Mouse (Mus musculus): ENCODE data around the gene Fam161a. TPM values are rescaled to one million over a fixed set of nuclear protein-coding genes. Genes with fewer than 3 reads are reported as not detected.
A peak's percentile ranks its signal among the peaks of the same experiment; 100 is the strongest.
"Not testable (repeated sequence)": the region's sequence is repeated elsewhere in the genome, so short reads cannot be mapped to it uniquely, and the experiment has no call there.

The Fam161a gene
- total RNA-seq, 2 experiments from 2014 or later = 1.2 to 2.4 TPM

DNA sequence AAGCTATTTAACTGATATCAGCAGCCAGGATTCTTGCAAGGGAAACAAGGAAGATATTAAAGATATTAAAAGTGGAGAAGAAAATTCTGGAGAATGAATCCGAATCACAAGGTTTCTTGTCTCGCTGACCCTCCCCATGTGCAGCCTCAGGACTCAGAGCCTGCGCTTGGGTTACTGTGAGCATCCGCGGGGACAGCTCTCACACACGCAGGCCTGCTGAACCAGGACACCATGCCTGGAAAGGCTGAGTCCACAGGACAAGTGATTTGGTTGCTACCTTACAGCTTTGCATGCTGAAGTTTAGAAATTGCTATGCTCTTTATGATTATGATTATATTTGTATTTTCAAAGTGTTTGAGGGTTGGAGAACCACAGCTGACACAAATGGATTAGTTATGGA, 22.1 kb downstream of the Fam161a start:
- no peak for ATAC-seq (replicated peaks; ENCODE audit: low FRiP score, low TSS enrichment, poor library complexity, severe bottlenecking)

DNA sequence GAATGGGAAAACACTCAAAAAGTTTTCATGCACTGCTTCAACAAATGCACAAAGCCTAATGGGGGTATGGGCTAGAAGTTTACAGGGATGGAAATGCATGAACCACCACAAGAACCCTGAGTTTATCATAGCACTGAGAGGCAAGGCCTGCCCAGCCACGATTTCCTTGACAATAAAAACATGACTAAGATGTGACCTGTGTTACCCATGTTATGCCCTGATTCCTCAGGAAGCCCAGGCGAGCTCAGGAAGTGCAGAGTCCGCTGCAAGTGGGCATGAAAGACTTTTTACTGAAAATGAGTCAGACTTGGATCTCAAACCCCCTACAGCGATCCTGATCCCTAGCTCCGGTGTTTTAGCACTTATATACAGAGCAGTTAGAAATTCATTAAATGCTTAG, 39.9 kb downstream of the Fam161a start:
- ATAC-seq (replicated peaks; ENCODE audit: low FRiP score, low TSS enrichment, poor library complexity, severe bottlenecking) = no peak

DNA sequence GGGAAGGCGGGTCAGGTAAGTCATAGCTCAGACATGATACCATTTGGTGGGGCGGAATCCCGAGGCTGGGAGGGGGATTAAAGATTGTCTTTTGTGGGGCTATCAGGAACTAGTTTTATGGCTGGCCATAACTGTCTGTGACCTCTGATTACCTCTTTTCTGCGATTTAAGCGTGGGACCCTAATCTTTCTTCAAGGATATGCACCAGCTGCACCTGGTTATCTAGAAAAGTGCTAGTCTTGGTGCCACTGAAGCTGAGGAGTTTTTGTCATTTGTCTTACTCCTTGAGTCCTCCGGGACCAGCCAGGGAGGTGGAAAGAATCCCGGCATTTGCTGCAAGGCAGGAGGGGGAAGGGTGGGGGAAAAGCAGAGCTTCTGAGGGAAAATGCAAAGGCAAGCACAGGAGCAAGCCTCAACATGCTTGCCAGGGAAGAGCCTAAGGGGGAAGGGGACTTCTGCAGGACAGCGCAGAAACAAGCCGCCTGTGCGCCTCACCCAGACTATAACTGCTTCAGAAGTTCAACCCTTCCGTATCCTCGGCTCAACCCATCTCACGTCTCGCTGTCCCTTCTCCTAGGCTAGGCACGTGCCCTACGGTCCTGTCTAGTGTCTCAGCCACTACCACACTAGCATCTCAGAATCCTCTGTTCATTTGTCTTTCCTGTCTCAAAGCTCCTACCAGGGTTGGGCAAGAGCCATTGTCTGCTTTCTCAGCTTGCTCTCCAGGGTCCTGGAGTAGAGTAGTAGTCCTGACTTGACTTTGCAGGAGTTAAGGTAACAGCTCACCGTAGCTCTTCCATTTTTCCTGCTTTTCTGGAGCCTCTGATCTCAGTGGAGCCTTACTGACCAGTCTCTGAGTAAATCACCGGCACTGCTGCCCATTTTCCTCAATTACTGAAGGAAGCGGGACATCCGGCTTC, 40.6 kb downstream of the Fam161a start:
- peak; percentile 87 for ATAC-seq (replicated peaks; ENCODE audit: low FRiP score, low TSS enrichment, poor library complexity, severe bottlenecking)

DNA sequence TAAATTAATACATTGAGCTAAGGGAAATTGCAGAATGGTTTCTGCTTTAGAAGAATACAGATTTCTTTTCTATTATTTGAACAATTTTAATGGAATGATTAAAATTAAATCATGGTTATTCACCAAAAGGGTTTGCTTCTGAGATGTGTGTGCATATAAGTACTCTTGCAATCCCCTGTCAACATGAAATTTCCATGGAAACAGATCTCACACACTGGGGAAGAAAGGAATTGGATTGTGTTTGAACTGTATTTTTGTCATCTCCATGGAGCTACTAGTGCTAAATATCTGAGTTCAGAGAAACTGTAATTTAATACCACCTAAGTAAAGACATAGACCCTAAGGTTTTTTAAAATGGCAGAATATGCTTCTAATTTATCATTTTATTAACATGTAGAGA, 42.3 kb downstream of the Fam161a start:
- no peak for ATAC-seq (replicated peaks; ENCODE audit: low FRiP score, low TSS enrichment, poor library complexity, severe bottlenecking)

DNA sequence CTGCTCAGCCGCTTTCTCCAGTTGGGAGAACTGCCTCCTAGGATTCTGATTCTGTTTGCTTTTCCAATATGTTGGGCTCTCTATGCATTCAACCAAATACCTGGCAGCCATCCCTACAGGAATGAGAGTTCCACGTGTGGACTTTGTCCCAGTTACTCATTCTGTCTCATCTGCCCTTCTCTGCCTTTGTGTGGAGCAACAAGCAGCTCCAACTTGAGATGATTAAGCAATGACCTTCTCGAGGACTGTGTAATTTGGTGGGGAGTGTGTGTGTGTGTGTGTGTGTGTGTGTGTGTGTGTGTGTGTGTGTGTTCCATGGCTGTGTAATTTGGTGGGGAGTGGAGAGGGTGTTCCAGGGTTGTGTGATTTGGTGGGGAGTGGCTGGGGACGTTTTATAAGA, 45.0 kb downstream of the Fam161a start:
- ATAC-seq (replicated peaks; ENCODE audit: low FRiP score, low TSS enrichment, poor library complexity, severe bottlenecking) = no peak

DNA sequence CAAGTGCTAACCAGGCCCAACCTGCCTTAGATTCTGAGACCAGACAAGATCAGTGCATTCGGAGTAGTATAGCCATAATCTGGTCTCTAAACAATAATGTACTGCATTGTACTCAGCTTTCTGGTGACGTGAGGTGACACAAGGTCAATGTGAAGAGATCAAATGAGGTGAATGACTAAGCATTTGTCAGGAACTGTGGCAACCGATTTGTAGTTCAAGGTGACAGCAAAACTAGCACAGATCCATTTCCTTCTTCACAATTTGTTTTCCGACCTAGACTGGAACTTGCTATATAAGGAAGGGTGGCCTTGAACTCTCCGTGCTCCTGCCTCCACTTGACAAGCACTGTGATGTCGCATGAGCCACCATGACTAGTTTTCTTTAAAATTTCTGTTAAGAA, 55.8 kb downstream of the Fam161a start:
- no peak for ATAC-seq (replicated peaks; ENCODE audit: low FRiP score, low TSS enrichment, poor library complexity, severe bottlenecking)

DNA sequence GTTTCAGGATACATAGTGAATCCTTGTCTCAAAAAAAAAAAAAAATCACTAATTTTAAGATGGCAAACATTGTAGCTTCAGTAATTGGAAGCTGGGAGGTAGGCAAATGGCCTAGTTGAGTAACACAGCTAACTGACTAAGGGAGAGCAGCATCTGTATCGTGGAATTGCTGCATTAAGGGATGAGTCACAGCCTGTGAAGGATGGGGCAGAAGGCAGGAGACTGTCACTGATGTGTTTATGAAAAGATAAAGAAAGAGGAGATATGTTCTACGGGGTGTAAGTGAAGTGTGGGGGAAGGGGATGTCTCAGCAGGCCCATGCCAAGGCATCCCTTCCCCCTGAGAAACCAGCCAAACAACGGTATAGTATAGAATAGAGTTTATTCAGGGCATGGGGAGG, 56.5 kb downstream of the Fam161a start:
- ATAC-seq (replicated peaks; ENCODE audit: low FRiP score, low TSS enrichment, poor library complexity, severe bottlenecking) = no peak

DNA sequence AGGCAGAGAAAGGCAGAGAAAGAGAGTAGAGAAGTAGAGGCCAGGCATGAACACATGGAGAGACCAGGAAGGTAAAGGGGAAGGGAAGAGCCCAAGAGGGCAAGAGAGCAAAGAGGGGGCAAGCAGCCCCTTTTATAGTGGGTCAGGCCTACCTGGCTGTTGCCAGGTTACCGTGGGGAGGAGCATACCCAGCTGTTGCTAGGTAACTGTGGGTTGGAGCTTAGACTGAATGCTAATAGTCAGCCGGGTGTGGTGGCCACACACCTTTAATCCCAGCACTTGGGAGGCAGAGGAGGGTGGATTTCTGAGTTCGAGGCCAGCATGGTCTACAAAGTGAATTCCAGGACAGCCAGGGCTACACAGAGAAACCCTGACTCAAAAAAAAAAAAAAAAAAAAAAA, 56.9 kb downstream of the Fam161a start:
- not testable (repeated sequence) for ATAC-seq (replicated peaks; ENCODE audit: low FRiP score, low TSS enrichment, poor library complexity, severe bottlenecking)

DNA sequence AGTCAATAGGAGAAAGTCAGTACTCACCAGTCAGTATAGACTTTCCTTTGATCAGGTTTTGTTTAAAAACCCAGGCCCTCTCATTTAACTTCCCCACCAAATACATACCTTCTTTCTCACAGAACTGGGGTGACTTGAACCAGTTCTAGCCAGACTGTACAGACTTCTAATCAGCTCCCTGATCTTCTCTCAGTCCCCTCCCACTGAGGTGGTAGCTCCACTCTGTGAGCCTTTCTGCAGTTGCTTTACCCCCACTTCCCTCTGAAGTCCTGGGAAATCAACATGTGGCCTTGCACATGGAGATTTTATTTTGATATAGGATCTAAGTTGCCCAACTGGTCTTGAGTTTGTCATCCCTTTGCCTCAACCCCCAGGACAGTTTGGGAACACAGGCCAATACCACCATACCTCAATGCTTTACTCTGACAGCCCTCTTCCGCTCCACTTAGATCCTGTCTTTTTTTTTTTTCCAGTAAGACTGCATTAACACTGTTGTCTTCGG, 57.9 kb downstream of the Fam161a start:
- no peak for ATAC-seq (replicated peaks; ENCODE audit: low FRiP score, low TSS enrichment, poor library complexity, severe bottlenecking)

DNA sequence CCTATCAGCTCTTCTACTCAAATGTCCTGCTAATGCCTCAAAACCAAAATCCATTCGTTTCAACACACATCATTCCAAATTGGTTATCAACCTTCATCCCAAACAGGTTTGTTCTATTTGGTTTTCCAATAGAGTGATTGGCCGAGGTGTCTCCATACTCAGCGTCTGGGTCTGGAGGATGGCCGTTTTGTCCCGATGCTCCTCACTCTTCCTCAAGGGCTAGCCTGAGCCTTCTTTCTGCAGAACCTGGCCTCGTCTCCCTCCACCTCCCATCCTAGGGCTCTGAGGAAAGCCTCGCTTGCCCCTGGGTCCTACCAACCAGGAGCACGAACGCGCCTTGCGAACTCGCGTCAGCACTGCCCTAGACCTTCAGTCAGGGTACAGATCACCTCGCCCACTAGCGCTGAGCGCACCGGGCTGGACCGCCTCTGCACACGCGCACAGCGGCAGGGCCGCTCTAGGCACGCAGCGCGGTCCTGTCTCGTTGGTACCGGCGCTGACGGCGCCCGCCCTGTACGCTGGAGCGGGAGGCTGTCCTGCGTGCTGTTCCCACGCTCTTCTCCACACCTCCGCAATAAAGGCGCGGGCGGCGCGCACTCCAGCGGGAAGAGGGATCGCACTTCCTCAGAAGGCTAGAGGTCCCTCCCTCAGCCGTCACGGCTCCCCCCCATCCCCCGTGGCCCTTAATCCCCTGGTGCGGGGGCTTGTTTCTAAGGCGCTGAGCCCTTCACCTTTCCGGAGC, 60.2 kb downstream of the Fam161a start:
- ATAC-seq (replicated peaks; ENCODE audit: low FRiP score, low TSS enrichment, poor library complexity, severe bottlenecking) = peak; percentile 97

DNA sequence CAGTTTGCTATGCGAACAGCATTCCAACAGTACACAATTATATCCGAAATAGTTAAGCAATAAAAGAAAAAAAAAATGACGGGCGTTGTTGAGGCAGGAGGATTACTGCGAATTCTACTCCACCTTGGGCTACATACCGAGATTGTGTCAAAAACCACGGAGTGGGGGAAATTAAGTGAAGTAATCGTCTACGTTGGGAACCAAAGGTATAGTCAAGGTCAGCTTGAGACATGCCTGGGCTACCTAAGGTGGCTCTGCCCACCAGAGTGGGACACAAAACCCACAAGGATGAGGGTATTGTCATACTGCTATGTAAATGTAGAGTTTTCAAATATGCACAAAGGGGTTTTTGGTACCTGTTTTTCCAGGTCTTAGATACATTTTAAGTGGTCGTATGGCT, 60.9 kb downstream of the Fam161a start:
- no peak for ATAC-seq (replicated peaks; ENCODE audit: low FRiP score, low TSS enrichment, poor library complexity, severe bottlenecking)

DNA sequence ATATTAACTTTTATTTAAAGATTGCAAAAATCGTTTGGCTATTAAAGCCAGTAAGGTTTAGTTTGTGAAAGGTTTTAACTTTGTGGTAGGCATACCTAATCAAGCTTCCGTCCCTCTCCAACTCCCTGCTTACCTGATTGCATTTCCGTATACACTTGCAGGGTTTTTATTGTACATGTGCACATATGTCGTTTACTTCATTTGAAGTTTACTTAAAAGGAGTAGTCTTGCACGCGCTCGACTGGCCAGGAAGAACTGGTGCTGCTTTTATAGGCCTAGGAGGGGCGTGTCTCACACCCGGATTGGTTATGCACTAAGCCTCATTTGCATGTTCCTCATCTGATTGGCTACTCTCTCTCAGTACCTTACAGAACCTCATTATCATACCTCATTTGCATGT, 61.7 kb downstream of the Fam161a start:
- ATAC-seq (replicated peaks; ENCODE audit: low FRiP score, low TSS enrichment, poor library complexity, severe bottlenecking) = not testable (repeated sequence)

DNA sequence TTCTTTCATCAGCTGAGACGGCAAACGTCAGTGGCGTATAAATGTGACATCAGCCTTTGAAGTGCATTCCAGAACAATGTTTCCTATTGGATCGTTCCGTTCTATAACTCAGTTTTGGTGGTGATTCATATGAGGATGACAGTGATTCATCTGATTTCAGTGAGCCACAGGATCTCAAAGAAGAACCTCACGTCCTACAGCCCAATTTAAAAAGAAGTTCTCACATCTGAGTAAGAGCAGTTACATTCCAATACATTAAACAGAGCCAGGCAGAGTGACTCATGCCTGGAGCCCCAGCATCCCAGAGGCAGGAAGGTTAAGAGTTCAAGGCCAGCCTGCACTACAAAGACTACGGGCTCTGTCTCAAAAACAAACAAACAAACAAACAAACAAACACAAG, 67.5 kb downstream of the Fam161a start:
- no peak for ATAC-seq (replicated peaks; ENCODE audit: low FRiP score, low TSS enrichment, poor library complexity, severe bottlenecking)

DNA sequence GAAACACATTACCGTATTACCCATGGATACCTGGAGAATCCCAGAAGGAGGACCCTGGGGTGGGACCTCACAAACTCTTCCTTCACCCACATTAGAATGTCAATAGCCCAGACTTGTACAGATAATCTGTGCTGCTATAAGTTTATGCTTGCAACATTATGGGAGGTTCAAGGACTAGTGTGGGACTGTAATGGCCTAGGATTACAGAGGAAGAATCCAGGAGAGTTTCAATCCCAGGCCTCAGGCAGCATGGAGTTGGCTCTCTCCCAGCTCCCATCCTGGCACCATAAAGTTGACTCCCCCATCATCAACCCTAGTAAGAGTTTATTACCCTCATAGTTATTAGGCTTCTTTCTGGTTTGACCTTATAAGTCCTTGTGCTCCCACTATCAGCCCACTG, 71.2 kb downstream of the Fam161a start:
- ATAC-seq (replicated peaks; ENCODE audit: low FRiP score, low TSS enrichment, poor library complexity, severe bottlenecking) = no peak

Other genes starting within 250 kb of the Fam161a start
- 7.1 and 24.3 TPM in 2 replicates for gene B3gnt2, start 146.6 kb upstream of the Fam161a start, total RNA-seq (2014; fragmentation: Nextera tagmentation)
- gene B3gnt2, start 146.6 kb upstream of the Fam161a start, total RNA-seq (2017) = 21.1 and 22.0 TPM in 2 replicates
- gene Zrsr1, start 35.5 kb upstream of the Fam161a start, total RNA-seq (2014; fragmentation: Nextera tagmentation) = 6.4 and 7.3 TPM in 2 replicates
- gene Zrsr1, start 35.5 kb upstream of the Fam161a start, total RNA-seq (2017) = 16.3 and 23.6 TPM in 2 replicates
- 31.4 and 32.3 TPM in 2 replicates for gene Gm28048, start 25.4 kb upstream of the Fam161a start, total RNA-seq (2014; fragmentation: Nextera tagmentation)
- gene Gm28048, start 25.4 kb upstream of the Fam161a start, total RNA-seq (2017) = 33.9 and 42.3 TPM in 2 replicates
- 74.4 and 174 TPM in 2 replicates for gene Commd1, start 25.1 kb upstream of the Fam161a start, total RNA-seq (2014; fragmentation: Nextera tagmentation)
- gene Commd1, start 25.1 kb upstream of the Fam161a start, total RNA-seq (2017) = 63.0 and 95.3 TPM in 2 replicates
- 311 and 390 TPM in 2 replicates for gene Cct4, start 17.0 kb upstream of the Fam161a start, total RNA-seq (2014; fragmentation: Nextera tagmentation)
- 447 and 464 TPM in 2 replicates for gene Cct4, start 17.0 kb upstream of the Fam161a start, total RNA-seq (2017)
- 106 and 142 TPM in 2 replicates for gene Xpo1, start 248.5 kb downstream of the Fam161a start, total RNA-seq (2014; fragmentation: Nextera tagmentation)
- gene Xpo1, start 248.5 kb downstream of the Fam161a start, total RNA-seq (2017) = 322 and 338 TPM in 2 replicates

Measured in megakaryocyte-erythroid progenitor cell, adult 5-6 weeks (primary cell).